Mouse (Mus musculus) heart, embryonic 16.5 days (tissue): ENCODE data around the gene Tmprss9. TPM values are rescaled to one million over a fixed set of nuclear protein-coding genes. Genes with fewer than 3 reads are reported as not detected.

Experiments
- ATAC-seq: fragments of 200-750 bp; cut with Nextera tagmentation; replicated peaks from 2 replicates; pipeline ENCODE4 v1.8.0; 2017; ENCODE audit warnings: moderate number of reproducible peaks; ENCODE audit not compliant: insufficient read depth, low FRiP score; ENCODE audit errors: extremely low read depth
- H3K27ac ChIP-seq: fragments of 300-500 bp; sonication (generic); 2 replicates; pipeline ENCODE4 v1.5.1; 2014; ENCODE audit warnings: mild to moderate bottlenecking, low read length, control low read depth, moderate library complexity
- H3K27me3 ChIP-seq: fragments of 300-500 bp; sonication (generic); 2 replicates; pipeline ENCODE4 v1.6.1; 2014; ENCODE audit warnings: low read length, mixed read lengths; ENCODE audit not compliant: control insufficient read depth, insufficient read depth
- H3K36me3 ChIP-seq: fragments of 300-500 bp; sonication (generic); 2 replicates; pipeline ENCODE4 v1.6.1; 2014; ENCODE audit not compliant: control insufficient read depth, insufficient read depth
- H3K4me1 ChIP-seq: fragments of 300-500 bp; sonication (generic); 2 replicates; pipeline ENCODE4 v1.6.1; 2014; ENCODE audit warnings: low read length, mixed read lengths; ENCODE audit not compliant: control insufficient read depth, insufficient read depth
- H3K4me2 ChIP-seq: fragments of 300-500 bp; sonication (generic); 2 replicates; pipeline ENCODE4 v1.6.1; 2014; ENCODE audit warnings: low read depth, mild to moderate bottlenecking, control low read depth, low read length
- H3K4me3 ChIP-seq: fragments of 300-500 bp; sonication (generic); 2 replicates; pipeline ENCODE4 v1.5.1; 2014; ENCODE audit warnings: mild to moderate bottlenecking, control low read depth, low read length
- H3K9ac ChIP-seq: fragments of 300-500 bp; sonication (generic); 2 replicates; pipeline ENCODE4 v1.6.1; 2014; ENCODE audit warnings: low read length, control low read depth
- H3K9me3 ChIP-seq: fragments of 300-500 bp; sonication (generic); replicated peaks from 2 replicates; pipeline ENCODE4 v1.6.1; 2016; ENCODE audit warnings: low read length; ENCODE audit not compliant: control insufficient read depth
- WGBS: fragments of 180-500 bp; shearing (Covaris S2); extraction: QIAGEN DNeasy Blood & Tissue Kit; methylation state at CpG from one replicate; pipeline ENCODE4 v1.1.7; 2014; 5-methylcytosine and 5-hydroxymethylcytosine counted together
- polyA plus RNA-seq: library from polyadenylated mRNA; unstranded; fragments of >200 nt; fragmentation: Nextera tagmentation; extraction: Ambion mirVana; gene quantifications from 2 replicates; pipeline ENCODE4 v1.2.1, GENCODE M21; 2015

The Tmprss9 gene
- polyA plus RNA-seq, 1 experiment from 2014 or later = not detected

DNA sequence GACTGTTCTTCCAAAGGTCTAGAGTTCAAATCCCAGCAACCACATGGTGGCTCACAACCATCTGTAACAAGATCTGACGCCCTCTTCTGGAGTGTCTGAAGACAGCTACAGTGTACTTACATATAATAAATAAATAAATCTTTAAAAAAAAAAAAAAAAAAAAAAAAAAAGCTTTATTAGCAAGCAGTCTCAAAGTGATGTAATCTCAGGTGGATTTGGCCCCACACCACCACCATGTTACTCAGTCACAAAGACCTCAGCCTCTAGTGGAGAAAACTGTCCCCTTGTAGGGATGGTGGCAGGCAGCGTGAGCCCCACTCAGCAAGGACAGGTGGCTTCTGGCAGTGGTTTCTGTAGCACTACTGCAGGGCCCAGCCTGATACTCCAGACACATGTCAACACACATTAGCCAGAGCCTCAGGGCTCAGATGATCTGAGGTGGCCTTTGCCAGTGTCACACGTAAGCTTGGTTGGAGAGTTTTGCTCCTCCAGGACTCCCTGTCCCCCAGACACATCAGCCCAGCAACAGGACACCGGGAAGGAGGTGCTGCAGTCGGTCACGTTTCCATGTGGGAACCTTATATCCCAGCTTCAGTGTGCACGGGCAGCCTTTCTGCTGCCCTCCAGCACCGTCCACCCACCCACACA lies 41.8 kb downstream of the Tmprss9 start:
- Histone ChIP-seq H3K4me1 (peaks cover 12% of the 10 kb centered on the region), H3K4me2 (no peak overlapping the region), H3K27me3 (no peaks in the 10 kb centered on the region), H3K36me3 (peaks cover 10% of the 10 kb centered on the region; the same call in 1 of the 2 replicates), H3K9ac (no peak overlapping the region), H3K4me3 (no peak overlapping the region), H3K27ac (no peak overlapping the region), H3K9me3 (no peaks in the 10 kb centered on the region)
- 81% methylated on average over 7 of the region's 8 CpGs for WGBS
- no peak for ATAC-seq

DNA sequence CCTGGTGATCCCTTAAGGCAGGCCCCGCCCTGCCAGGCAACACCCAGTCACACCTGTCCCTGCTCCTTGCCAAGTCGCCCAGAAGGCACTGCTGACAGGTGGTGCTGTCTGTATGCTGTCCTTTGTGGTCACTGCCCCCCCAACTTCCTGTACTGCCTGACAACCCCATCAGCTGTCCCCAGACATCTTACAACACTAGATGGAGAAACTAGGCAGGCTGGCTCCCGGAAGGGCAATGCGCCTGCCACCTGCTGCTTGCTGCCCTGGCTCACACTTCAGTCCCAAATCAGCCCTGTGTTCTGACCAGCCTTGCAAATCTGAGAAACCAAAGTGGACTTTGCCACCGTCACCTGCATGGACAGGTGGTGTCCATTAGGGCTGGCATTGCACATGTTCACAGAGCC lies 42.6 kb downstream of the Tmprss9 start:
- no peak overlapping the region for H3K9ac ChIP-seq
- H3K4me1 ChIP-seq = peaks cover 12% of the 10 kb centered on the region
- no peaks in the 10 kb centered on the region for H3K9me3 ChIP-seq
- H3K36me3 ChIP-seq = peaks cover 5% of the 10 kb centered on the region; the same call in 1 of the 2 replicates
- 82% methylated on average over 5 of the region's 5 CpGs for WGBS
- H3K27me3 ChIP-seq = no peaks in the 10 kb centered on the region
- H3K4me3 ChIP-seq = no peak overlapping the region
- H3K27ac ChIP-seq = no peak overlapping the region
- ATAC-seq = no peak
- H3K4me2 ChIP-seq = no peak overlapping the region

DNA sequence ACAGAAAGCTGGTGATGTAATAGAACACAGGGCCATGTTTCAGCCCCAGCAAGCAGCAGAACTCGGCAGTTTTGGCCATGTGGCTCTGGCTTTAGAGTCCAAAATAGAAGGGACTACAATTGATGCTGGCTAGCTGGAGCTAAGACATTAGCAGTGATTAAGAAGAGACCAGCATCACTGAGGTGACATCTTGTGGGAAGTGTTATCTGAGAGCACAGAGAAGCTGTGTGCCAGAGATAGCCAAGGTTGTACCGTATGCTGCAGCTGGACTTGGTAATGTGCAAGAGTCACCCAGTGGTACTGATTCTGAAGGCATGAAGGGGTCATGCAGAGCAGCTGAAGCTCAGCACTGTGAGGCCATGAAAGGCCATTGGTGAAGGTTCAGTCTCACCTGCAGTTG lies 43.6 kb downstream of the Tmprss9 start:
- H3K9ac ChIP-seq = no peak overlapping the region
- H3K4me3 ChIP-seq = no peak overlapping the region
- H3K27me3 ChIP-seq = no peaks in the 10 kb centered on the region
- H3K9me3 ChIP-seq = no peaks in the 10 kb centered on the region
- no peak for ATAC-seq
- no peaks in the 10 kb centered on the region for H3K36me3 ChIP-seq
- H3K4me1 ChIP-seq = peaks cover 12% of the 10 kb centered on the region
- WGBS = 75% methylated on average over 2 of the region's 2 CpGs
- H3K27ac ChIP-seq = no peak overlapping the region
- H3K4me2 ChIP-seq = no peak overlapping the region

DNA sequence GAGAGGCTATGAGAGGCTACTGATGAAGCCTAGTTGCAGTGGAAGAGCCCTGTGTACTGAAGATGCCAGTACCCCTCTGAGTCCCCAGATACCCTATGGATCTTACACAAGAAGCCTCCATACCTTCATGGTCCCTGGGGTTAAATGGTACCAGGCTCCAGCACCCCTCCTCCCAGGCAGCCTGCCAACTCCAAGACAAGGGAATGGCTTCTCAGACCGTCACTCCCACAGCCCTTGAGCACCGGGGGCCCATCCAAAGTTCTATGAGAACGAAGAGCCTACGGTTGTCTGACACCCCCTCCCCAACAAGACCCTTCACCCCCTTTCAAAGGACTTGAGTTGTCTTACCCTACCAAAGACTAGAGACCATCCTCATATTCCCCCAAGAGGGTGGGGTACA lies 44.1 kb downstream of the Tmprss9 start:
- Histone ChIP-seq H3K36me3 (no peaks in the 10 kb centered on the region), H3K4me1 (peaks cover 12% of the 10 kb centered on the region), H3K27me3 (no peaks in the 10 kb centered on the region), H3K4me2 (no peak overlapping the region), H3K9ac (no peak overlapping the region), H3K27ac (no peak overlapping the region), H3K4me3 (no peak overlapping the region), H3K9me3 (no peaks in the 10 kb centered on the region)
- ATAC-seq = no peak
- 74% methylated on average over 4 of the region's 4 CpGs for WGBS

DNA sequence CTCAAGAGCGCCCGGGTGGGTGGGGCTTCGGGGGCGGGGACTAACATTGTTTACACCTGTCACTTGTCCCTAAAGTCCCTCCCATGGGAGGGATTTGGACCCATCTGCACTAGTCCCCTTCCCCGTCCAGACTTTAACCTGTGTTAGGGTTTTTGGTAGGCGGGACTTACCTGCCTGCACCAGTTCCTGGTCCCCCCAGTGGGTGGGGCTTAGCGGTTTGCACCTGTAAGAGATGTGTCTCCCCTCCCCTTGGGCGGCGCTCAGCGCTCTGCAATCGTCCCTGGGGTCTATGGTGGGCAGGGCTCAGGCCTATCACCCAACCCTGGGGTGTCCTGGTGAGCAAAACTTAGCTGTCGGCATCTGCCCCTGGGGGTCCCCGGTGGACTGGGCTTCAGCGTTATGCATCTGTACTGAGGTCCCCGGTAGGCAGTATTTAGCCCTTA lies 45.7 kb downstream of the Tmprss9 start:
- Histone ChIP-seq H3K36me3 (no peaks in the 10 kb centered on the region), H3K4me3 (peak overlapping the region; percentile 89), H3K9ac (peak overlapping the region; percentile 89), H3K4me2 (peak overlapping the region; percentile 93), H3K27ac (peak overlapping the region; percentile 4; the same call in 1 of the 2 replicates), H3K4me1 (peaks cover 18% of the 10 kb centered on the region), H3K27me3 (no peaks in the 10 kb centered on the region), H3K9me3 (no peaks in the 10 kb centered on the region)
- peak; percentile 25; the same call in 1 of the 2 replicates for ATAC-seq
- 2% methylated on average over 15 of the region's 15 CpGs for WGBS

DNA sequence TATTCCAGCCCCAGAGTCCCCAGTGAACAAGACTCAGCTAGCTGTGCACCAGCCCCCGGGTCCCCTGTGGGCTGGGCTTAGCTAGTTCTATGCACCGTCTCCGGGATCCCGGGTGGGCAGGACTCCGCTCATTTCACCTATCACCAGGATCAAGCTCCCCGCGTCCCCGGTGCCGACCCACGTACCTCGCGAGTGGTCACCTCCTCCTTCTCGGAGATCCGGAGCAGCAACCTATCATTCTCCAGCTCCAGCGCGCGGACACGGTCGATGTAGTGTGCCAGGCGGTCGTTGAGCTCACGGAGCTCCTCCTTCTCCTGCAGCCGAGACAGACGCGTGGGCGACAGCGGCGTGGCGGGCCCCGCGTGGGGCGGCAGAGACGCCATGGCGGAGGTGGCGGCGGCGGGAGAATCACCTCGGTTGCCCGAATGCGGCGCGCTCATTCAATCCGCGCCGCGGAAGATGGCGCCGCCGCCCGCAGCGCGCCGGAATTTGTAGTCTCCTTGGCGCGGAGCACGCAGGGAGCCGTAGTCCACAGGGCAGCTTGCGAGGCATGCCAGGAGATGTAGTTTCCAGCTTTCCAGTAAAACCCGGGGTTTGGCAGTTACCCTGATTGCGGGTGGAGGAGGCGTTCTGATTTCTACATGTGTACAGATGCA lies 46.3 kb downstream of the Tmprss9 start, which contains the start of gene Lmnb2:
TSS of gene Lmnb2 (minus strand) at position 467 of the 656 bp plus-strand sequence.
- Histone ChIP-seq H3K4me3 (peak within 1 kb of the TSS; percentile 89), H3K4me1 (peaks cover 23% of the 10 kb centered on the region), H3K4me2 (peak within 1 kb of the TSS; percentile 93), H3K27me3 (no peaks in the 10 kb centered on the region), H3K36me3 (no peaks in the 10 kb centered on the region), H3K9me3 (no peaks in the 10 kb centered on the region), H3K9ac (peak within 1 kb of the TSS; percentile 89), H3K27ac (peak within 1 kb of the TSS; percentile 4; the same call in 1 of the 2 replicates)
- peak; percentile 47; the same call in 1 of the 2 replicates for ATAC-seq
- under 1% methylated on average over 61 of the region's 61 CpGs for WGBS

DNA sequence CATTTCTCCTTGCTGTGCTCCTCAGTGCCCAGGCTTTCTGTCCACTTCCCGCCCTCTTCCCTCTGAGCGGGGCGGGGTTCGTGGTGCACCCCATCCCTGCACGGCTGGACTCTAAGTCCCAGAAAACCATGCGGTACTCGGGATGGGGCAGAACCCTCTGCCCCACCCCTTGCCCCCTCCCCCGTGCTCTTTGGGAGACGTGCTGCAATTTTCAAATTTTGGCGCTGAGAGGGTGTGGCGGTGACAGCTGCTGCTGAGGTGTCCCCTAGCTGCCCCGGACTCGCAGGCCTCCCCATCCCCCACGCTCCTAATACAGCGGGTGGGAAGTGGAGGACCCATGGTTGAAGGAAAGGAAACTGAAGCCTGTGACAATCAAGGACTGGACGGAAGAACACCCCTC lies 50.3 kb downstream of the Tmprss9 start:
- Histone ChIP-seq H3K4me3 (peak overlapping the region; percentile 47), H3K36me3 (no peaks in the 10 kb centered on the region), H3K27ac (peak overlapping the region; percentile 19; the same call in 1 of the 2 replicates), H3K4me2 (peak overlapping the region; percentile 65), H3K9ac (peak overlapping the region; percentile 62), H3K27me3 (no peaks in the 10 kb centered on the region), H3K9me3 (no peaks in the 10 kb centered on the region), H3K4me1 (peaks cover 16% of the 10 kb centered on the region)
- peak; percentile 38; the same call in 1 of the 2 replicates for ATAC-seq
- 2% methylated on average over 16 of the region's 16 CpGs for WGBS

DNA sequence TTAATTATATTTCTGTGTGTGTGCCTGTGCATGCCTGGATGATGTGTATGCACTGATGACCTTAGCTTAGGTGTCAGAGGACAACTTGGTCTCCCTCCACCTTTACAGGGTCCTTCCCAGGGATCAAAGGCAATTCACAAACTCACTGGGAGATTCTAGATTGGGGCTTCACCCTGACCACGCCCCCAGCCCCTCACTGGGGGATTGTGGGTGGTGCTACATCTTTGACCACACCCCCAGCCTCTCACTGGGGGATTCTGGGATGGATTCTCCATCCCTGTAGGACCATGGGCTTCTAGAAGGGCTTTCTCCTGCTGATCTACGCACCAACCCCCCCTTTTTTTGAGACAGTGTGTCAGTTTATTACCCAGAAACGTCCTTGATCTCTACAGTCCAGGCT lies 53.8 kb downstream of the Tmprss9 start:
- H3K27me3 ChIP-seq = no peaks in the 10 kb centered on the region
- H3K9ac ChIP-seq = no peak overlapping the region
- H3K4me1 ChIP-seq = peaks cover 18% of the 10 kb centered on the region
- no peak overlapping the region for H3K4me3 ChIP-seq
- no peaks in the 10 kb centered on the region for H3K36me3 ChIP-seq
- 44% methylated on average over 3 of the region's 3 CpGs for WGBS
- ATAC-seq = no peak
- H3K9me3 ChIP-seq = no peaks in the 10 kb centered on the region
- H3K27ac ChIP-seq = no peak overlapping the region
- no peak overlapping the region for H3K4me2 ChIP-seq
